Mouse (Mus musculus) ES-Bruce4 (cell line): ENCODE measurements around the gene Csnk1g2. TPM values are rescaled to one million over a fixed set of nuclear protein-coding genes. Genes with fewer than 3 reads are reported as not detected.

Experiments used
- H3K27ac ChIP-seq: 2 replicates; pipeline ENCODE4 v1.5.1; 2012; ENCODE audit warnings: low read length, inconsistent platforms; ENCODE audit not compliant: insufficient read depth
- H3K27me3 ChIP-seq: 2 replicates; pipeline ENCODE4 v1.6.1; 2012; ENCODE audit warnings: mild to moderate bottlenecking, low read length, inconsistent platforms; ENCODE audit not compliant: control insufficient read depth, poor library complexity, insufficient read depth, severe bottlenecking
- H3K36me3 ChIP-seq: 2 replicates; pipeline ENCODE4 v1.6.1; 2012; ENCODE audit warnings: inconsistent platforms, mild to moderate bottlenecking, low read length, moderate library complexity; ENCODE audit not compliant: control insufficient read depth, poor library complexity, insufficient read depth, severe bottlenecking
- H3K4me1 ChIP-seq: one replicate; pipeline ENCODE4 v1.8.1; 2011; ENCODE audit warnings: low read length; ENCODE audit not compliant: control insufficient read depth, insufficient read depth
- H3K4me3 ChIP-seq: 2 replicates; pipeline ENCODE4 v1.5.1; 2011; ENCODE audit warnings: low read depth, mild to moderate bottlenecking, low read length
- H3K9ac ChIP-seq: 2 replicates; pipeline ENCODE4 v1.6.1; 2012; ENCODE audit warnings: low read depth, mild to moderate bottlenecking, inconsistent platforms; ENCODE audit not compliant: poor library complexity, severe bottlenecking
- H3K9me3 ChIP-seq: replicated peaks from 2 replicates; pipeline ENCODE4 v1.6.1; 2012; ENCODE audit warnings: mild to moderate bottlenecking, low read length, inconsistent platforms; ENCODE audit not compliant: control insufficient read depth, poor library complexity, insufficient read depth, severe bottlenecking
- CTCF ChIP-seq: IDR thresholded peaks from one replicate; pipeline ENCODE4 v1.8.1; 2011; ENCODE audit warnings: low read depth, low read length
- EP300 ChIP-seq: IDR thresholded peaks from 2 replicates; pipeline ENCODE4 v1.6.1; 2011; ENCODE audit warnings: low read depth, low read length; ENCODE audit not compliant: insufficient read depth
- POLR2A ChIP-seq: IDR thresholded peaks from one replicate; pipeline ENCODE4 v1.8.1; 2011; ENCODE audit warnings: low read length; ENCODE audit not compliant: insufficient read depth
- polyA plus RNA-seq: library from polyadenylated mRNA; stranded (reverse); fragments of >200 nt; gene quantifications from 2 replicates; pipeline ENCODE4 v1.2.4, GENCODE M21; 2011; ENCODE audit warnings: low read depth; ENCODE audit not compliant: missing spikeins, insufficient read depth, insufficient read length

Csnk1g2 gene
- polyA plus RNA-seq, 1 experiment = 82.7 TPM

GRCm38 (mm10) chr10:80577195-80578130 lies 45.2 kb upstream of the Csnk1g2 start, which contains the start of gene Klf16:
TSS of gene Klf16 (minus strand) at chr10:80577321.
- H3K4me1 ChIP-seq = peaks cover 7% of the 10 kb centered on the region
- peak; percentile 70 for TF ChIP-seq EP300
- peak; percentile 44 for TF ChIP-seq POLR2A
- no peak for TF ChIP-seq CTCF
- no peaks in the 10 kb centered on the region for H3K9me3 ChIP-seq
- peak within 1 kb of the TSS; percentile 94 for H3K9ac ChIP-seq
- peak within 1 kb of the TSS; percentile 94 for H3K4me3 ChIP-seq
- peak within 1 kb of the TSS; percentile 94 for H3K27ac ChIP-seq
- H3K27me3 ChIP-seq = no peaks in the 10 kb centered on the region
- no peaks in the 10 kb centered on the region for H3K36me3 ChIP-seq

DNA sequence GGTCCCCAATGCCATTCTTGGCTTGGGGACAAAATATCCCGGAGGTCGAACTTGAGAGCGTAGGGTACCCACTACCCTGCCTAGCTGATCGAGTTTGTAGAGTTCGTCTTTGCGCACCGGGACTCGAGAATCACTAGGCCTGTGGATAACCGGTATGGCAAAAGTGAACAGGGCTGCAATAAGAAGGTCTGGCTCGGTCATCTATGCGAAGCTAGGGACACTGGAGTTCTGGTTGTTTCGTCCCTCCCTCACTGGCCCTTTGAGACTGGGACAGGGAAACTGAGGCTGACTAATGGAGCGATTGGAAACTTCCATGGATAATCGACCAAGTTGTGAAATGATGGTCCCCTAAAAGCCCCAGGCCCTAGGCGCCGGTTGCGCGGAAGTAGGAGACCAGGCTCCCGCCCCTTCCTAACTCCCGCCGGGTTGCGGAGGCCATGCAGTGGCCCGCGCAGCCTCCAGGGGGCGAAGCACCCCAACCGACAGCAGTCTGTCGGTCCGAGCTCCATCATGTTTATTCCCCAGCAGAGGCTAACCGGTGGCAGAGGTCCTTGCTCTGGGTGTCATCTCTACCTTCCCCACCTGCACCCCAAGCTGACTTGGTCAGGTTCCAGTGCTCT lies 44.4 kb upstream of the Csnk1g2 start:
- H3K4me1 ChIP-seq = peaks cover 7% of the 10 kb centered on the region
- TF ChIP-seq CTCF = peak; percentile 71
- 0 out of 2 replicates have a peak, but pooled peaks have one; percentile 13 for TF ChIP-seq EP300
- peak; percentile 56 for TF ChIP-seq POLR2A

DNA sequence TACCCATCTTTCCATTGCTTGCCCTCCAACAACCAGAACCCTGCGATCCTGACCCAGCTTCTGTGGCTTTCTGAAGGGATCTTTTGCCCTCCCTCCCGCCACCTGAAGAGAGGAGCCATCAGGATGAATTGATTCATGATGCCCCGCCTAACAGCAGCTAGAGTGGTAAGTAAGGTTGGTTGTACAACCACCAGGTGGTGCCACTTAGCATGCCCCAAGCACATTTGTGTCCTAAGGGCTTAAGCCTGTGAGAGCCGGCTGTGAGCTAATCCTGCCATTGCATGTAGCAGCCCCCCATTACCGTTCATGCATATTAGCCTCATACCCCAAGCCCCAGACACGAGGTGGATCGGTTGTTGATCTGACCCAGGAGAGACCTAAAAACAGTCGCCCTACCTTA lies 43.7 kb upstream of the Csnk1g2 start:
- H3K9ac ChIP-seq = peak overlapping the region; percentile 94
- TF ChIP-seq EP300 (no peak), CTCF (peak; percentile 55), POLR2A (no peak)
- no peaks in the 10 kb centered on the region for H3K9me3 ChIP-seq
- peak overlapping the region; percentile 61 for H3K4me3 ChIP-seq
- H3K27ac ChIP-seq = peak overlapping the region; percentile 71
- H3K27me3 ChIP-seq = no peaks in the 10 kb centered on the region
- H3K4me1 ChIP-seq = peaks cover 5% of the 10 kb centered on the region
- H3K36me3 ChIP-seq = no peaks in the 10 kb centered on the region

More for the DNA sequence above, 44.4 kb upstream of the Csnk1g2 start:
- Histone ChIP-seq H3K27me3 (no peaks in the 10 kb centered on the region), H3K27ac (peak overlapping the region; percentile 94), H3K36me3 (no peaks in the 10 kb centered on the region), H3K9ac (peak overlapping the region; percentile 94), H3K9me3 (no peaks in the 10 kb centered on the region), H3K4me3 (peak overlapping the region; percentile 77)

GRCm38 (mm10) chr10:80583047-80583446 lies 39.6 kb upstream of the Csnk1g2 start:
- no peaks in the 10 kb centered on the region for H3K36me3 ChIP-seq
- no peak overlapping the region for H3K9ac ChIP-seq
- no peak overlapping the region for H3K4me3 ChIP-seq
- no peaks in the 10 kb centered on the region for H3K27me3 ChIP-seq
- no peaks in the 10 kb centered on the region for H3K9me3 ChIP-seq
- no peak for TF ChIP-seq CTCF
- no peak for TF ChIP-seq EP300
- TF ChIP-seq POLR2A = no peak
- no peaks in the 10 kb centered on the region for H3K4me1 ChIP-seq
- no peak overlapping the region for H3K27ac ChIP-seq

DNA sequence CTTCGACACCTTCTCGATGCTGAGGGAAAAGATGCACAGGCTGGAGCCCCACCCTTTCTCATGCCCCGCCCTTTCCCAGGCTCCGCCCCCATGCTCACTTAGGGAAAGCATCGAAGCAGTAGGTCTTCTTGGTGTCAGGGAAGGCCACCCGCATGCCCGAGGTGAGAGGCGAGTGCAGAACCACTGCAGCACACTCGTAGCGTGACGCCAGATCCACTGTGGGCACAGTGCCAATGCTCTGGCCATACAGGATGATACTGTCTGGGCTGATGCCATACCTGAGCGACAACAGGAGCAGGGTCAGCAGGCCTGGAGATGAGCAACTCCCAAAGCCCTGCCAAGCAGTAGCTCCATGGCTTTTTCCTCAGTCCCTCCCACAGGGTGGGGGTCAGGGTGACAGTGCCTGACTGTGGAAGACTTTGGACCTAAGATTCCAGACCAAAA lies 38.6 kb upstream of the Csnk1g2 start:
- Histone ChIP-seq H3K4me1 (peaks cover 3% of the 10 kb centered on the region), H3K27me3 (no peaks in the 10 kb centered on the region), H3K36me3 (no peaks in the 10 kb centered on the region), H3K27ac (no peak overlapping the region), H3K9me3 (no peaks in the 10 kb centered on the region), H3K9ac (no peak overlapping the region), H3K4me3 (peak overlapping the region; percentile 16; the same call in 1 of the 2 replicates)
- TF ChIP-seq POLR2A (no peak), CTCF (no peak), EP300 (no peak)
